Mouse (Mus musculus) C2C12 (cell line): ENCODE results near the gene Cdca4.
A peak's percentile ranks its signal among the peaks of the same experiment; 100 is the strongest.

ENCODE experiments used
- CTCF ChIP-seq: IDR thresholded peaks from one replicate; pipeline ENCODE4 v1.5.1; 2011; ENCODE audit not compliant: control insufficient read depth, insufficient read depth, insufficient read length
- FOSL1 ChIP-seq: IDR thresholded peaks from one replicate; pipeline ENCODE4 v1.8.0; 2011; ENCODE audit warnings: mild to moderate bottlenecking, low read length; ENCODE audit not compliant: poor library complexity, insufficient read depth, severe bottlenecking
- MYOD1 ChIP-seq: IDR thresholded peaks from one replicate; pipeline ENCODE4 v1.6.1; 2011; ENCODE audit warnings: low read depth; ENCODE audit not compliant: control insufficient read depth, insufficient read length
- MYOG ChIP-seq: IDR thresholded peaks from one replicate; pipeline ENCODE4 v1.6.1; 2011; ENCODE audit not compliant: control insufficient read depth, insufficient read length; ENCODE audit errors: extremely low read depth
- USF1 ChIP-seq: IDR thresholded peaks from one replicate; pipeline ENCODE4 v1.6.1; 2011; ENCODE audit warnings: low read depth, mild to moderate bottlenecking, control low read depth, moderate library complexity

- TF ChIP-seq CTCF (no peak), FOSL1 (no peak), MYOG (no peak), USF1 (peak; percentile 58), MYOD1 (no peak)
Measured at GRCm38 (mm10) chr12:112808587-112809364, 20.4 kb downstream of the Cdca4 start, which contains the start of gene Clba1.
